Comparison of ENCODE assay signal across 8 mouse cellular contexts in the genomic region with DNA sequence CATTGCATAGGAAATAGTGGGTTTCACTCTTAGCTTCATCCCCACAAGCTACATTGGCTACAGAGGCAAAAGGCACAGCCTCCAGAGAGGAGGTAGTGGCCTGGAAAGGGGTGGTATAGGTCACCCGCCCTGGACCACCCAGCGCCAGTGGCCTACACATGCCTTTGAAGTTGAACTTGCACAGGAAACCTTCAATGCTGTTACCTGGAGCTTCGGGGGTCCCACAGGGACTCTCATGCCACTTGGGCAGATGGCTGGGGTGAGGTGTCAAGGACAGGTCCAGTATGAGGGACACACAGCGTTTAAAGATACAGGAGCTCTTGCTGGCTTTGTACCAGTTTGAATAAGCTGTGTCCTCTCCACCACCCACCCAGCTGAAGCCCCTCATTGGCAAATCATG. TPM values are rescaled to one million over a fixed set of nuclear protein-coding genes. Genes with fewer than 3 reads are reported as not detected.
DNase-seq lines count a peak whose midpoint lies in the region; ATAC-seq lines count a peak whose summit lies in the region.

No protein-coding gene starts in this region.

- 92% methylated on average over 4 of the region's 4 CpGs for WGBS in midbrain, embryonic 15.5 days
- WGBS in midbrain, embryonic 16.5 days: 89% methylated on average over 4 of the region's 4 CpGs
- 84% methylated on average over 4 of the region's 4 CpGs for WGBS in limb, embryonic 12.5 days

- no peak overlapping the region for H3K4me3 ChIP-seq in midbrain, embryonic 15.5 days
- no peak overlapping the region for H3K4me3 ChIP-seq in midbrain, embryonic 16.5 days (ENCODE audit: low read depth, low read length)
- H3K4me3 ChIP-seq in limb, embryonic 12.5 days (replicated peaks): peak overlapping the region; percentile 11; the same call in 1 of the 2 replicates

- no peak for ATAC-seq in midbrain, embryonic 15.5 days (replicated peaks)
- ATAC-seq in midbrain, embryonic 16.5 days: no peak
- ATAC-seq in limb, embryonic 12.5 days (ENCODE audit: insufficient number of reproducible peaks, insufficient read depth, low FRiP score, low TSS enrichment, low read depth): no peak

- H3K27ac ChIP-seq in midbrain, embryonic 15.5 days: 0 out of 2 replicates have a peak overlapping the region, but pooled peaks have one; percentile 14
- no peak overlapping the region for H3K27ac ChIP-seq in midbrain, embryonic 16.5 days (ENCODE audit: low read length)
- peak overlapping the region; percentile 47 for H3K27ac ChIP-seq in limb, embryonic 12.5 days

- H3K9me3 ChIP-seq in midbrain, embryonic 15.5 days: no peaks in the 10 kb centered on the region
- H3K9me3 ChIP-seq in midbrain, embryonic 16.5 days (replicated peaks; ENCODE audit: control insufficient read depth, low read length, poor library complexity, severe bottlenecking): no peaks in the 10 kb centered on the region
- no peaks in the 10 kb centered on the region for H3K9me3 ChIP-seq in limb, embryonic 12.5 days

- no peak overlapping the region for H3K4me2 ChIP-seq in midbrain, embryonic 15.5 days
- H3K4me2 ChIP-seq in midbrain, embryonic 16.5 days (ENCODE audit: low read length): no peak overlapping the region
- no peak overlapping the region for H3K4me2 ChIP-seq in limb, embryonic 12.5 days

- H3K9ac ChIP-seq in midbrain, embryonic 15.5 days: no peak overlapping the region
- no peak overlapping the region for H3K9ac ChIP-seq in midbrain, embryonic 16.5 days (ENCODE audit: low read depth, low read length)
- no peak overlapping the region for H3K9ac ChIP-seq in limb, embryonic 12.5 days (replicated peaks)

- no peaks in the 10 kb centered on the region for H3K36me3 ChIP-seq in midbrain, embryonic 15.5 days (replicated peaks)
- no peaks in the 10 kb centered on the region for H3K36me3 ChIP-seq in midbrain, embryonic 16.5 days (ENCODE audit: control insufficient read depth, insufficient read depth, low read length)
- H3K36me3 ChIP-seq in limb, embryonic 12.5 days: no peaks in the 10 kb centered on the region

- no peaks in the 10 kb centered on the region; the same call in 1 of the 2 replicates for H3K27me3 ChIP-seq in midbrain, embryonic 15.5 days (replicated peaks)
- no peaks in the 10 kb centered on the region for H3K27me3 ChIP-seq in midbrain, embryonic 16.5 days (ENCODE audit: control insufficient read depth, insufficient read depth, low read depth, low read length)
- H3K27me3 ChIP-seq in limb, embryonic 12.5 days: peaks cover 5% of the 10 kb centered on the region; the same call in 1 of the 2 replicates

- H3K4me1 ChIP-seq in midbrain, embryonic 15.5 days: no peaks in the 10 kb centered on the region
- no peaks in the 10 kb centered on the region for H3K4me1 ChIP-seq in midbrain, embryonic 16.5 days (ENCODE audit: control insufficient read depth, insufficient read depth, low read length)
- H3K4me1 ChIP-seq in limb, embryonic 12.5 days (replicated peaks): no peaks in the 10 kb centered on the region

- DNase-seq in heart, adult 18-20 months: peak; percentile 20 to 43
- no peak for DNase-seq in heart, adult 9 months (ENCODE audit: low spot score in 2 of 2)
- peak; percentile 12 for DNase-seq in thymus, postnatal 14 days
- DNase-seq in cerebellum, adult 11-12 months: no peak
- no peak for DNase-seq in layer of hippocampus, adult 9-11 months

RNA-seq across cellular contexts. Expression of gene Cd93, which starts 0.7 kb away (rescaled TPM):
- 10 to 100 TPM; 31.2 to 41.1 TPM for total RNA-seq in heart, adult 18-20 months (2021)
- 8.1 and 8.7 TPM in 2 replicates for polyA plus RNA-seq in midbrain, embryonic 15.5 days (2015; fragmentation: Nextera tagmentation; extraction: Ambion mirVana)
- polyA plus RNA-seq in midbrain, embryonic 16.5 days (2015; fragmentation: Nextera tagmentation; extraction: Ambion mirVana): 7.2 and 7.4 TPM in 2 replicates
- 5.6 and 6.2 TPM in 2 replicates for polyA plus RNA-seq in limb, embryonic 12.5 days (2016; fragmentation: Nextera tagmentation; extraction: Ambion mirVana)

RNA-seq across cellular contexts. Expression of gene Thbd, which starts 34.7 kb away (rescaled TPM):
- 10 to 100 TPM; 42.3 to 44.8 TPM for total RNA-seq in heart, adult 18-20 months (2021)
- 13.0 and 14.6 TPM in 2 replicates for polyA plus RNA-seq in midbrain, embryonic 15.5 days (2015; fragmentation: Nextera tagmentation; extraction: Ambion mirVana)
- 8.2 and 10.0 TPM in 2 replicates for polyA plus RNA-seq in midbrain, embryonic 16.5 days (2015; fragmentation: Nextera tagmentation; extraction: Ambion mirVana)
- 4.8 and 6.2 TPM in 2 replicates for polyA plus RNA-seq in limb, embryonic 12.5 days (2016; fragmentation: Nextera tagmentation; extraction: Ambion mirVana)

RNA-seq across cellular contexts. Expression of gene Sstr4, which starts 47.6 kb away (rescaled TPM):
- total RNA-seq in heart, adult 18-20 months (2021): 1 to 10 TPM; 1.3 to 1.5 TPM
- polyA plus RNA-seq in midbrain, embryonic 15.5 days (2015; fragmentation: Nextera tagmentation; extraction: Ambion mirVana): 3.4 and 3.9 TPM in 2 replicates
- 4.3 and 4.4 TPM in 2 replicates for polyA plus RNA-seq in midbrain, embryonic 16.5 days (2015; fragmentation: Nextera tagmentation; extraction: Ambion mirVana)
- polyA plus RNA-seq in limb, embryonic 12.5 days (2016; fragmentation: Nextera tagmentation; extraction: Ambion mirVana): 0.99 and 1.4 TPM in 2 replicates

Comparison
In these comparisons a context has a peak if more than half of its experiments do, and no peak if none do; other contexts are left out.
1. DNase-seq: peak in heart, adult 18-20 months (2 of 2) and thymus, postnatal 14 days (single experiment); none in heart, adult 9 months (0 of 2), cerebellum, adult 11-12 months (single experiment) and layer of hippocampus, adult 9-11 months (single experiment).